Mouse (Mus musculus) heart, postnatal 0 days (tissue): ENCODE results near the gene Zmiz1.

ENCODE experiments used
- CTCF ChIP-seq: IDR thresholded peaks from 2 replicates; pipeline ENCODE4 v1.5.1; 2016; ENCODE audit warnings: antibody characterized with exemption, control low read depth, low read depth
- EP300 ChIP-seq: IDR thresholded peaks from 2 replicates; pipeline ENCODE4 v1.6.1; 2016; ENCODE audit warnings: antibody characterized with exemption, low read depth

DNA sequence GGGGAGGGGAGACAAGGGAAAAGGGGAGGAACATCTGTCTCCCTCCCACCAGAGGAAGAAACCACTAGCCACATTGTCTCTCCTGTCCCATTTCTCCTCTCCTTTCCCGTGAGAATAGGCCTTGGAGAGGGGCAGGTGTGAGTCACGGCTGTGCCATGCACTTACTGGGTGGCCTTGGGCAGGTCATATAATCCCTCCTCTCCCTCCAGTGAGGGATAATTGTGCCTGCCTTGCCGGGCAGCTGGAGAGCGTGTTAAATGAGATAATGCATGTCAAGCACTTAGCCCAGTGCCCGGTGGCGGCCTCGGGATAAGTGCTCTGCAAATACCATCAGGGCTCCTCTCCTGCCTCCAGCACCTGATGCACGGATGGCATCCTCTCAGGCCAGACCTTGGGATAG, 95.8 kb downstream of the Zmiz1 start:
- TF ChIP-seq CTCF, result no peak
- TF ChIP-seq EP300, result no peak
